Mouse (Mus musculus): ENCODE results near the gene Carmil1. TPM values are rescaled to one million over a fixed set of nuclear protein-coding genes. Genes with fewer than 3 reads are reported as not detected.
"Not testable (repeated sequence)": the region's sequence is repeated elsewhere in the genome, so short reads cannot be mapped to it uniquely, and the experiment has no call there.

Carmil1 gene
- polyA plus RNA-seq, 1 experiment from 2014 or later: 10.7 TPM

DNA sequence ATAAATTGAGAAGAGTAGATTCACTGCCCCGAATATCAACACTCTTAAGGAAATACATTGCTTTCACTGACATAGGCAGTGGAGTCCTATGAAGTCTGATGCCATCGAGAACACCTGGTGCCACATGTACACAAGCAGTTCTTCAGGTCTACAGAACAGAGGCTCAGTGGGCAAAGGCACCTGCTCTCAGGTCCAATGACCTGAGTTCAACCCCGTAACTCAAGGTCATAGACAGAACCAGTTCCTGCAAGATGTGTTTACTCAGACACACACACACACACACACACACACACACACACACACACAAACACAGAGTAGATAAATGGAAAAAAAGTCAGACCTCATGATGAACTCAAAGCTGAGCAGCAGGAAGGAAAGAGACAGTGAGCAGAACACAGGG, 173.5 kb downstream of the Carmil1 start:
- Histone ChIP-seq H3K9me3 (replicated peaks) (no peaks in the 10 kb centered on the region), H3K4me3 (no peak overlapping the region), H3K36me3 (no peaks in the 10 kb centered on the region), H3K27ac (no peak overlapping the region), H3K4me2 (no peak overlapping the region), H3K27me3 (replicated peaks) (no peaks in the 10 kb centered on the region), H3K9ac (no peak overlapping the region), H3K4me1 (0 out of 2 replicates have a peak, but pooled peaks cover 3% of the 10 kb centered on the region)
- ATAC-seq: no peak
- WGBS (ENCODE audit: insufficient replicate concordance): 60% methylated on average over 3 of the region's 3 CpGs

DNA sequence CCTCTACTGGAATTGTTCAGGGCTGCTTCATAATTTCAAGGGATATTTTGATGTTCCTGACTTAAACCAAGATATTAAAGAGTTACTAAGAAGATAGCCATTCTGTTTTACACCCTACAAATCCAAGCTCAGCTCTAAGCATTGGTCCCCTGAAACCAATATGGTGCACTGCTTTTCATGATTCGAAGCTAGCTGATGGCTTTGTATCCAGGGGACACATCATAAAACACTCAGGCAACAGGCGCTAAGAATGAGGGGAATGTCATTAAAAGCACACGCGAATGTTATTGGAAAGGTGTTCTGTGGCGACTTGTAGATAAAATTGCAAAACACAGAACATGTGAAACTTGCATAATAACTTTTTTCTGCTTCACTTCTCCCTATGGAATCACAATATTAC, 174.8 kb downstream of the Carmil1 start:
- WGBS (ENCODE audit: insufficient replicate concordance): 75% methylated on average over 5 of the region's 5 CpGs
- H3K27ac ChIP-seq: no peak overlapping the region
- no peaks in the 10 kb centered on the region for H3K27me3 ChIP-seq (replicated peaks)
- ATAC-seq: no peak
- H3K4me3 ChIP-seq: no peak overlapping the region
- 0 out of 2 replicates have a peak, but pooled peaks cover 3% of the 10 kb centered on the region for H3K4me1 ChIP-seq
- no peaks in the 10 kb centered on the region for H3K36me3 ChIP-seq
- H3K9me3 ChIP-seq (replicated peaks): no peaks in the 10 kb centered on the region
- H3K9ac ChIP-seq: no peak overlapping the region
- H3K4me2 ChIP-seq: no peak overlapping the region

DNA sequence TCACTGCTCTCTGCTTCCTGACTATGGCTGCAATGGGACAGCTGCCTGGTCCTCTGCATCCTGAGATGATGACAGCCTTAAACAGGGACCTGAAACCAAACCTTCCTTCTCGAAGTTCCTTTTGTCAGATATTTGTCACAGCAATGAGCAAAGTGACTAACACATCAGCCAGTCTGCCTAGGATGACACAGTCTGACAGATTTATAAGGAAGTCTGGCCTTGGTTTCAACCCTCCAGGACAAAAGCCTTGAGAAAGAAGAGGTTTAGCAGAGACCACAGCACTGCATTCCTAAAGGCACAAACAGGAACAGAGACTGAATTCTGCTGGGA, 175.3 kb downstream of the Carmil1 start:
- no peak overlapping the region for H3K9ac ChIP-seq
- no peak overlapping the region for H3K4me2 ChIP-seq
- H3K27ac ChIP-seq: no peak overlapping the region
- 0 out of 2 replicates have a peak, but pooled peaks cover 3% of the 10 kb centered on the region for H3K4me1 ChIP-seq
- H3K27me3 ChIP-seq (replicated peaks): no peaks in the 10 kb centered on the region
- H3K9me3 ChIP-seq (replicated peaks): no peaks in the 10 kb centered on the region
- no peaks in the 10 kb centered on the region for H3K36me3 ChIP-seq
- no peak for ATAC-seq
- WGBS (ENCODE audit: insufficient replicate concordance): 28% methylated on average over 1 of the region's 1 CpGs
- H3K4me3 ChIP-seq: no peak overlapping the region

DNA sequence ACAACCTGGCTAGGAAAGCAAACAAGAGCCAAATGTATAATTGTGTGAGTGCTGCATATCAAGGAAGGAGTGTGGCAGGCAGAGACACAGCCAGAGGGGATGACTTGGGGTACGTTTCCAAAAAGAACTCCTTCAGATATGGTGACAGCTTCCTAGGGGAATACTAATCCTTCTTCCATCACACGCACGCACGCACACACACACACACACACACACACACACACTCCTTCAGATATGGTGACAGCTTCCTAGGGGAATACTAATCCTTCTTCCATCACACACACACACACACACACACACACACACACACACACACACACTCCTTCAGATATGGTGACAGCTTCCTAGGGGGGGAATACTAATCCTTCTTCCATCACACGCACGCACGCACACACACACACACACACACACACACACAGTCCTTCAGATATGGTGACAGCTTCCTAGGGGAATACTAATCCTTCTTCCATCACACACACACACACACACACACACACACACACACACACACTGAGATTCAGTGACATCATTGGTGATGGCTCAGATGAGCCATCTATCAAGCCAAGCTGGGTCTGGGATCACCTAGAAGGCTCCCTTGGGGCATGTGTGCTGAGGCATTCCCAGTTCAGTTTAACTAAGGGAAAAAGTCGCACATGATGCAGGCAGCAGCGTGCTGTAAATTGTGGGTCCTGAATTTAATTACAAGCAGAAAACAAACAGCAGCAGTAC, 175.8 kb downstream of the Carmil1 start:
- 79% methylated on average over 9 of the region's 9 CpGs for WGBS (ENCODE audit: insufficient replicate concordance)
- H3K9ac ChIP-seq: not testable (repeated sequence)

DNA sequence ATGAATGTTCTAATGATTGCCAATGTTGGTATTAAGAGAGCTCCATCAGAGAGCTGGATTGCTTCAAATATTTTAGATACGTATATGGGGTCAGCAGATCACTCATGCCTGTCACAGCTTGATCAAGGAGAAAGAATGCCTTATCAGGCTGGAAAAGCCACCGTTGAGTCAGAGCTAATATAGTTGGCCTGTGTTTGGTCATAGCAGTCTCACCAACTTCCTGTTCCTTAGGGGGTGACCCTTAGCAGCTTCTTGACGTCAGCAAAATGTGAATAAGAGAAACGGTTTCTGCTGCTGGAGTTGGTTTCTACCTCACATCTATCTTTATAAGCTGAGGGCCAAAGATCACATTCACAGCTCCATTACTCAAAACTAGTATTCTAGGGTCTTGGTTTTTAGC, 176.6 kb downstream of the Carmil1 start:
- no peak for ATAC-seq
- H3K36me3 ChIP-seq: no peaks in the 10 kb centered on the region
- H3K4me3 ChIP-seq: no peak overlapping the region
- no peaks in the 10 kb centered on the region for H3K27me3 ChIP-seq (replicated peaks)
- H3K9me3 ChIP-seq (replicated peaks): no peaks in the 10 kb centered on the region
- H3K4me1 ChIP-seq: 0 out of 2 replicates have a peak, but pooled peaks cover 3% of the 10 kb centered on the region
- H3K9ac ChIP-seq: no peak overlapping the region
- 15% methylated on average over 4 of the region's 4 CpGs for WGBS (ENCODE audit: insufficient replicate concordance)
- H3K4me2 ChIP-seq: no peak overlapping the region
- no peak overlapping the region for H3K27ac ChIP-seq

More for the DNA sequence above, 175.8 kb downstream of the Carmil1 start:
- not testable (repeated sequence) for H3K4me2 ChIP-seq; ATAC-seq; H3K9me3 ChIP-seq (replicated peaks); H3K27ac ChIP-seq; H3K4me3 ChIP-seq; H3K27me3 ChIP-seq (replicated peaks); H3K4me1 ChIP-seq; H3K36me3 ChIP-seq

DNA sequence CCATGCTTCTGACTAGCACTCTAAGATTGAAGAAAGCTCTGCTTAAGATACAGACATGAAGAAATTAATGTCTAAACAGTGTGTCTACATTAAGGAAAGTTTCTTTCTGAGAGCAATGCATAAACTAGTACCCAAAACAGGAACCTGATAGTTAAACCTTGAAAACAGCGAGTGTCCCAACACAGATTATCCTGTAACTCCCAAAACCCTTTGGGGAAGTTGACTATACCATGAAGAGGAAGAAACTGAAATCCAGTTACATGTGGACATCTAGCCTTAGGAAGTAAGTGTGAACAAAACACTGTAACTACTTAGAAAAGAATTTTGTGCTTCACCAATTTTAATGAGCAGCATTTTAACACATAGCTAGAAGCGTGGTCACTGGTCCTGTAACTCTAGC, 177.4 kb downstream of the Carmil1 start:
- H3K27ac ChIP-seq: no peak overlapping the region
- no peak overlapping the region for H3K4me3 ChIP-seq
- no peaks in the 10 kb centered on the region for H3K27me3 ChIP-seq (replicated peaks)
- no peak overlapping the region for H3K9ac ChIP-seq
- WGBS (ENCODE audit: insufficient replicate concordance): 61% methylated on average over 2 of the region's 2 CpGs
- H3K36me3 ChIP-seq: no peaks in the 10 kb centered on the region
- no peak for ATAC-seq
- no peak overlapping the region for H3K4me2 ChIP-seq
- H3K4me1 ChIP-seq: 0 out of 2 replicates have a peak, but pooled peaks cover 3% of the 10 kb centered on the region
- no peaks in the 10 kb centered on the region for H3K9me3 ChIP-seq (replicated peaks)

DNA sequence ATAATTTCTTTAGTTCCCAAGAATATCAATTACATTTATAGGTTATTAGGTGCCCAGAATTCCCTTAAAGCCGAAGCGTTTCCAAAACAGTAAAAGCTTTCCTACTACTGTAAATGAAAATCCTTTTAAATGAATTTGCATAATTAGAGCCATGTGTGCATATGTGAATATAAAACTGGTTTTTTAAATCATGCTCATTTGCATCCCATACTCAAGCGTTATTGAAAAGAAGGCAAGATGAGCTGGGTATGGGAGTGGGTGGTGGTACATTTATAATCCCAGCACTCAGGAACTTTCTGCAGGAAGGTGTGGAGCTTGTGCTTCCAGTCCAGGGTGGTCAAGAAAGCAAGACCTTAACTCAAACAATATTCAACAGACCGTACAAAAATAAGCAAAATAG, 178.3 kb downstream of the Carmil1 start:
- H3K4me2 ChIP-seq: no peak overlapping the region
- H3K4me1 ChIP-seq: 0 out of 2 replicates have a peak, but pooled peaks cover 3% of the 10 kb centered on the region
- no peaks in the 10 kb centered on the region for H3K27me3 ChIP-seq (replicated peaks)
- no peaks in the 10 kb centered on the region for H3K9me3 ChIP-seq (replicated peaks)
- 78% methylated on average over 4 of the region's 4 CpGs for WGBS (ENCODE audit: insufficient replicate concordance)
- no peak for ATAC-seq
- H3K36me3 ChIP-seq: no peaks in the 10 kb centered on the region
- no peak overlapping the region for H3K9ac ChIP-seq
- no peak overlapping the region for H3K4me3 ChIP-seq
- no peak overlapping the region for H3K27ac ChIP-seq

DNA sequence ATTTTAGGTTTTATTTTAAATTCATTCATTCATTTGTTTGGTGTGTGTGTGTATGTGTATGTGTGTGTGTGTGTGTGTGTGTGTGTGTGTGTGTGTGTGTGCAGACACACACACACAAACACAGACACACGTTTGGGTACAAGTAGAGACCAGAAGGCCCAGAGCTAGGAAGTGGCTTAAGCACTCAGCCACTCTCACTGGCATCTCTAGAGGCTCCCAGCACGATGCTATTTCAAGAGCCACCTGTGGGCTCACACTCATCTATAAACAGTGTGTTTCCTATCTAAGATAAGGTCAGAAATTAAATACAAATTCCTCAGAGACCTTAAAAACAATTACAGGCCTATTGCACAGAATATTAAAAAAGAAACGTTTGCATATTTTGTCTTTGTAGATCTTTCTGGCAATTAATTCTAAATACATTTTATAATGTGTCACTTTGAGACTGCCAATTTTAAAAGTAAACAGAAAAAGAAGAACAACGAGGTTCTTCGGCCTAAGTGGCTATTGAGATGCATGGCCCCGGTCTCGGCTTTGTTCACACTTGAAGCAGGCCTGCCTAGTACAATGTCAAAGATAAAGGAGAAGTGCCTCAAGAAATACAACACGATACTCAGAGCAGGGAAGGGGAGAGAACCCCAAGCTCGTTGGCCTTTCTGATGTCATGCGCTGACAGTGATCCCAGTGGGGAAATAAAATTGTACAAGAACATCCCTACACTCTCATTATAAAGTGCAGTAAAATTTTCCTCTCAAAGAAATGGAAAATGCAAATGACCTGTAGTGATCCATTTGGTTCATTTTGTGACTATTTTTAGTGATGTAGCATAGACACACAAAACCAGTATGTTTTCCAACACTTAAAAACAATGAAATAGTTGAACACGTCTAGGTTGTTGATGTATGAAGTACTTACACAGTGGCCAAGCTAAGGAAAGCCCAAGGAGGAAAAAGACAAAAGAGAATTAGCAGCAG, 179.2 kb downstream of the Carmil1 start:
- Histone ChIP-seq H3K9ac (no peak overlapping the region), H3K36me3 (no peaks in the 10 kb centered on the region), H3K27ac (no peak overlapping the region), H3K4me2 (no peak overlapping the region), H3K4me3 (no peak overlapping the region), H3K27me3 (replicated peaks) (no peaks in the 10 kb centered on the region), H3K4me1 (0 out of 2 replicates have a peak, but pooled peaks cover 3% of the 10 kb centered on the region), H3K9me3 (replicated peaks) (no peaks in the 10 kb centered on the region)
- WGBS (ENCODE audit: insufficient replicate concordance): 59% methylated on average over 11 of the region's 11 CpGs
- no peak for ATAC-seq

DNA sequence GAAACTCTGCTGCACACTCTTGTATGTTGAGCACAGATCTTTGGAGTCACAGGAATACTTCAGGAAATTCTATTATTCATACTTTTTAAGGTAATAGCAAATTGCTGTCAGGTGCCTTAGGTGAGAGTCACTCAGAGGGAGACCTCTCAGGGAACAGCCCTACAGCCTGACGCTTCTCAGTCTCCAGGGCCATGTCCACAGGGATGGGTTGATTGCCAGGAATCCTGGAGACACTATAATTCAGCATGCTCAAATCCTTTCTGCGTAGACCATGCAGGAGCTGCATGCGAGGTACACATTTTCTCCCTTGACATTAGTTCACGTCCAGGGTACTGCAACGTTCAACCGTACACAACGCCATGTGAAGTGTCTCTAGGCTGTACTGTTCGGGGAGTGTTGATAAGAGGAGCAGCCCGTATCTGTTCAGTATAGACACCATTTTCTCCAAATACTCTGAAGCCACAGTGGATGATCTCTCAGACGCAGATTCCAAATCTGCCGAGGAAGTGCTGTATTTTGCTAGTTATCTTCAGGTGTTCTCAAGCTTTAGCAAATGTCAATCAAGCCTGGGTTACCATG, 180.0 kb downstream of the Carmil1 start:
- Histone ChIP-seq H3K9me3 (replicated peaks) (no peaks in the 10 kb centered on the region), H3K27ac (no peak overlapping the region), H3K36me3 (no peaks in the 10 kb centered on the region), H3K4me3 (no peak overlapping the region), H3K27me3 (replicated peaks) (no peaks in the 10 kb centered on the region), H3K9ac (no peak overlapping the region), H3K4me1 (0 out of 2 replicates have a peak, but pooled peaks cover 3% of the 10 kb centered on the region), H3K4me2 (no peak overlapping the region)
- 54% methylated on average over 11 of the region's 11 CpGs for WGBS (ENCODE audit: insufficient replicate concordance)
- peak; percentile 68; the same call in 1 of the 2 replicates for ATAC-seq

DNA sequence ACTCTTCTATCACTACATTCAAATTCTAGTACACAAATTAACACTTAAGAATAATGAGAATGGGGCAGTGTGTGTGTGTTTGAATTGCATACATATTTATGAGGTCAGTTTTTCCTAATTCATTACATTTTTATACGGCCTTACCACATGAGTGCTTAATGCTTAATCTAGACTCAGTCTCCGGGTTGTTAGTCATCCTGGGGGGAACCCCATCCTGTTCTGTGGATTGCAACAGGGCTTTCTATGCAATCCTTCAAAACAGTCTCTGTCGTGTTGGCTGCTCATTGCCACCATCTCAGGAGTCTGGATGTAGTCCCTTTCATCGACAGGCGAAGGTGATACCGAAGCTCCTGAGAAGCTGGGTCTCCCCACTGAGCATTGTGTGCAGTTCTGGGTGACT, 184.0 kb downstream of the Carmil1 start:
- H3K27ac ChIP-seq: no peak overlapping the region
- H3K4me3 ChIP-seq: no peak overlapping the region
- H3K9me3 ChIP-seq (replicated peaks): no peaks in the 10 kb centered on the region
- no peak overlapping the region for H3K4me2 ChIP-seq
- WGBS (ENCODE audit: insufficient replicate concordance): 74% methylated on average over 6 of the region's 6 CpGs
- no peak for ATAC-seq
- no peak overlapping the region for H3K9ac ChIP-seq
- no peaks in the 10 kb centered on the region for H3K27me3 ChIP-seq (replicated peaks)
- H3K4me1 ChIP-seq: 0 out of 2 replicates have a peak, but pooled peaks cover 4% of the 10 kb centered on the region
- no peaks in the 10 kb centered on the region for H3K36me3 ChIP-seq

DNA sequence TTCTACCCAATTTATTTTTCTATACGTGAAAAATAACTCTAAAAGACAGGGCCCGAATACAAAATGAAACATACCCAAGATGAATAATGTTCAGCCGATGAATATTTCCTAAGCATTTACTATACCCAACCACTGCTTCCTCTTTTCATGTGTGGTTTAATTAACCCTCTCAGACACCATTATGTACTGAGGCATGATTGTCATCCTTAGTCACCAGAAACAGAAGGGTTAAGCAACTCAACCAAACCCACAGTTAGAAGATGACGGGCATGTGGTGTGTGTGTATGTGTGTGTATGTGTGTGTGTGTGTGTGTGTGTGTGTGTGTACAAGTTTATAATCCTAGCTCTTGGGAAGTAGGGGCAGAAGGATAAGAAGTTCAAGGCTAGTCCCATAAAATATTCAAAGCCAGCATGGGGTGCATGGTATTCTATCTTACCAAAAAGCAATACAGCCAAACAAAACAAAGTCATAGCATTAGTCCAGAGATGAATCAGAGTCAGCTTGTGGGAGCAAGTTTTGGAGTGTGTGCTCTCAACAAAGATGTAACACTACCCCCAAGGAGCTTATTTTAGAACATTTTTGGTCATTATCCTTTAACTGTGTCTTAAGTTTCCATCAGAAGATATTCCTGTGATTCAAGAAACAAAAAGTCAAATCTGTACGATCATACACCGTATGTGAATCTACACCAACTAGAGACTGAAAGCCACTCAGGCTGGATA, 185.6 kb downstream of the Carmil1 start:
- ATAC-seq: no peak
- Histone ChIP-seq H3K36me3 (no peaks in the 10 kb centered on the region), H3K4me1 (0 out of 2 replicates have a peak, but pooled peaks cover 4% of the 10 kb centered on the region), H3K4me3 (no peak overlapping the region), H3K9ac (no peak overlapping the region), H3K27ac (no peak overlapping the region), H3K4me2 (no peak overlapping the region), H3K27me3 (replicated peaks) (no peaks in the 10 kb centered on the region), H3K9me3 (replicated peaks) (no peaks in the 10 kb centered on the region)
- WGBS (ENCODE audit: insufficient replicate concordance): 59% methylated on average over 6 of the region's 6 CpGs
